Mouse (Mus musculus): Measurements from ENCODE around the gene Gm20388. TPM values are rescaled to one million over a fixed set of nuclear protein-coding genes. Genes with fewer than 3 reads are reported as not detected.

Gene Gm20388
- polyA plus RNA-seq, 1 experiment from 2014 or later: not detected

- H3K27me3 ChIP-seq (replicated peaks): peaks cover 100% of the 10 kb centered on the region
- no peaks in the 10 kb centered on the region for H3K9me3 ChIP-seq (replicated peaks)
- H3K4me2 ChIP-seq: no peak overlapping the region
- no peaks in the 10 kb centered on the region for H3K36me3 ChIP-seq
- no peak overlapping the region for H3K9ac ChIP-seq
- H3K27ac ChIP-seq: no peak overlapping the region
- 8% methylated on average over 15 of the region's 15 CpGs for WGBS (ENCODE audit: insufficient replicate concordance)
- H3K4me1 ChIP-seq: peaks cover 7% of the 10 kb centered on the region; the same call in 1 of the 2 replicates
- no peak overlapping the region for H3K4me3 ChIP-seq
- no peak for ATAC-seq
Observed at GRCm38 (mm10) chr8:121074108-121074847, 1163.6 kb downstream of the Gm20388 start.

- Histone ChIP-seq H3K4me2 (no peak overlapping the region), H3K27me3 (replicated peaks) (peaks cover 100% of the 10 kb centered on the region), H3K4me1 (peaks cover 7% of the 10 kb centered on the region; the same call in 1 of the 2 replicates), H3K9me3 (replicated peaks) (no peaks in the 10 kb centered on the region), H3K36me3 (no peaks in the 10 kb centered on the region), H3K9ac (no peak overlapping the region), H3K27ac (no peak overlapping the region), H3K4me3 (no peak overlapping the region)
- WGBS (ENCODE audit: insufficient replicate concordance): 5% methylated on average over 10 of the region's 10 CpGs
- no peak for ATAC-seq
Observed at GRCm38 (mm10) chr8:121074848-121075145, 1164.2 kb downstream of the Gm20388 start.

- H3K4me3 ChIP-seq: no peak overlapping the region
- no peak for ATAC-seq
- no peak overlapping the region for H3K27ac ChIP-seq
- no peak overlapping the region for H3K9ac ChIP-seq
- H3K4me1 ChIP-seq: peaks cover 7% of the 10 kb centered on the region; the same call in 1 of the 2 replicates
- no peak overlapping the region for H3K4me2 ChIP-seq
- no peaks in the 10 kb centered on the region for H3K36me3 ChIP-seq
- peaks cover 100% of the 10 kb centered on the region for H3K27me3 ChIP-seq (replicated peaks)
- H3K9me3 ChIP-seq (replicated peaks): no peaks in the 10 kb centered on the region
- WGBS (ENCODE audit: insufficient replicate concordance): 5% methylated on average over 13 of the region's 13 CpGs
Observed at GRCm38 (mm10) chr8:121075936-121076335, 1165.3 kb downstream of the Gm20388 start.

GRCm38 (mm10) chr8:121076555-121076954 is 1165.9 kb downstream of the Gm20388 start:
- peaks cover 100% of the 10 kb centered on the region for H3K27me3 ChIP-seq (replicated peaks)
- WGBS (ENCODE audit: insufficient replicate concordance): 13% methylated on average over 7 of the region's 7 CpGs
- no peak overlapping the region for H3K27ac ChIP-seq
- no peak overlapping the region for H3K9ac ChIP-seq
- H3K4me1 ChIP-seq: peaks cover 7% of the 10 kb centered on the region; the same call in 1 of the 2 replicates
- no peaks in the 10 kb centered on the region for H3K36me3 ChIP-seq
- no peak overlapping the region for H3K4me3 ChIP-seq
- no peak overlapping the region for H3K4me2 ChIP-seq
- no peak for ATAC-seq
- H3K9me3 ChIP-seq (replicated peaks): no peaks in the 10 kb centered on the region

- H3K9ac ChIP-seq: no peak overlapping the region
- no peak overlapping the region for H3K27ac ChIP-seq
- no peak for ATAC-seq
- 0 out of 2 replicates have a peak, but pooled peaks cover under 1% of the 10 kb centered on the region for H3K4me1 ChIP-seq
- H3K9me3 ChIP-seq (replicated peaks): no peaks in the 10 kb centered on the region
- no peak overlapping the region for H3K4me3 ChIP-seq
- no peaks in the 10 kb centered on the region for H3K36me3 ChIP-seq
- WGBS (ENCODE audit: insufficient replicate concordance): 11% methylated on average over 14 of the region's 14 CpGs
- H3K4me2 ChIP-seq: no peak overlapping the region
- peaks cover 100% of the 10 kb centered on the region for H3K27me3 ChIP-seq (replicated peaks)
Observed at GRCm38 (mm10) chr8:121078721-121079120, 1168.1 kb downstream of the Gm20388 start.

GRCm38 (mm10) chr8:121079201-121079600 is 1168.6 kb downstream of the Gm20388 start:
- Histone ChIP-seq H3K4me3 (no peak overlapping the region), H3K9ac (no peak overlapping the region), H3K27ac (no peak overlapping the region), H3K27me3 (replicated peaks) (peaks cover 100% of the 10 kb centered on the region), H3K4me1 (no peaks in the 10 kb centered on the region), H3K9me3 (replicated peaks) (no peaks in the 10 kb centered on the region), H3K4me2 (no peak overlapping the region), H3K36me3 (no peaks in the 10 kb centered on the region)
- WGBS (ENCODE audit: insufficient replicate concordance): 8% methylated on average over 7 of the region's 7 CpGs
- ATAC-seq: no peak

- no peak for ATAC-seq
- no peak overlapping the region for H3K9ac ChIP-seq
- no peak overlapping the region for H3K4me3 ChIP-seq
- no peaks in the 10 kb centered on the region for H3K9me3 ChIP-seq (replicated peaks)
- H3K4me2 ChIP-seq: no peak overlapping the region
- H3K27me3 ChIP-seq (replicated peaks): peaks cover 100% of the 10 kb centered on the region
- no peaks in the 10 kb centered on the region for H3K4me1 ChIP-seq
- H3K27ac ChIP-seq: no peak overlapping the region
- WGBS (ENCODE audit: insufficient replicate concordance): 15% methylated on average over 12 of the region's 12 CpGs
- no peaks in the 10 kb centered on the region for H3K36me3 ChIP-seq
Observed at GRCm38 (mm10) chr8:121079944-121080343, 1169.3 kb downstream of the Gm20388 start.

- Histone ChIP-seq H3K9ac (peak overlapping the region; percentile 37), H3K27me3 (replicated peaks) (peaks cover 100% of the 10 kb centered on the region), H3K4me2 (peak overlapping the region; percentile 46), H3K36me3 (no peaks in the 10 kb centered on the region), H3K27ac (no peak overlapping the region), H3K4me1 (no peaks in the 10 kb centered on the region), H3K4me3 (0 out of 2 replicates have a peak overlapping the region, but pooled peaks have one; percentile 2), H3K9me3 (replicated peaks) (no peaks in the 10 kb centered on the region)
- WGBS (ENCODE audit: insufficient replicate concordance): 2% methylated on average over 48 of the region's 49 CpGs
- ATAC-seq: no peak
Observed at GRCm38 (mm10) chr8:121080361-121081090, 1169.9 kb downstream of the Gm20388 start.

GRCm38 (mm10) chr8:121081398-121081797 is 1170.8 kb downstream of the Gm20388 start:
- no peaks in the 10 kb centered on the region for H3K4me1 ChIP-seq
- no peak for ATAC-seq
- H3K4me3 ChIP-seq: no peak overlapping the region
- no peak overlapping the region for H3K9ac ChIP-seq
- peaks cover 100% of the 10 kb centered on the region for H3K27me3 ChIP-seq (replicated peaks)
- no peak overlapping the region for H3K27ac ChIP-seq
- H3K36me3 ChIP-seq: no peaks in the 10 kb centered on the region
- H3K4me2 ChIP-seq: peak overlapping the region; percentile 46; the same call in 1 of the 2 replicates
- whole genome bisulfite sequencing (ENCODE audit: insufficient replicate concordance): 4% methylated on average over 7 of the region's 7 CpGs
- H3K9me3 ChIP-seq (replicated peaks): no peaks in the 10 kb centered on the region

GRCm38 (mm10) chr8:121082218-121083092 is 1171.8 kb downstream of the Gm20388 start:
- Histone ChIP-seq H3K4me2 (peak overlapping the region; percentile 68), H3K9ac (peak overlapping the region; percentile 35; the same call in 1 of the 2 replicates), H3K36me3 (no peaks in the 10 kb centered on the region), H3K27ac (peak overlapping the region; percentile 72), H3K4me1 (no peaks in the 10 kb centered on the region), H3K4me3 (peak overlapping the region; percentile 43), H3K27me3 (replicated peaks) (peaks cover 100% of the 10 kb centered on the region), H3K9me3 (replicated peaks) (no peaks in the 10 kb centered on the region)
- ATAC-seq: no peak
- WGBS (ENCODE audit: insufficient replicate concordance): 2% methylated on average over 54 of the region's 57 CpGs

- H3K4me2 ChIP-seq: peak overlapping the region; percentile 68
- no peaks in the 10 kb centered on the region for H3K4me1 ChIP-seq
- ATAC-seq: 0 out of 2 replicates have a peak, but pooled peaks have one; percentile 22
- peak overlapping the region; percentile 43 for H3K4me3 ChIP-seq
- WGBS (ENCODE audit: insufficient replicate concordance): under 1% methylated on average over 79 of the region's 89 CpGs
- H3K36me3 ChIP-seq: no peaks in the 10 kb centered on the region
- no peaks in the 10 kb centered on the region for H3K9me3 ChIP-seq (replicated peaks)
- H3K27ac ChIP-seq: peak overlapping the region; percentile 72
- peak overlapping the region; percentile 39 for H3K9ac ChIP-seq
- H3K27me3 ChIP-seq (replicated peaks): peaks cover 100% of the 10 kb centered on the region
Observed at GRCm38 (mm10) chr8:121083093-121083935, 1172.7 kb downstream of the Gm20388 start.

All from liver, embryonic 12.5 days (tissue).